Mouse (Mus musculus): ENCODE results near the gene Clybl. TPM values are rescaled to one million over a fixed set of nuclear protein-coding genes. Genes with fewer than 3 reads are reported as not detected.

The Clybl gene
- total and polyA plus RNA-seq, 3 experiments, result 13.4 to 36.6 TPM; not detected in 1

GRCm38 (mm10) chr14:122150616-122151015 is 30.9 kb upstream of the Clybl start:
- Histone ChIP-seq H3K4me1 (ENCODE audit: control insufficient read depth in 1 of 2, insufficient read depth in 2 of 2, low read length in 2 of 2) (peaks cover 0 to 6% of the 10 kb centered on the region in 2 experiments; a peak in 2 of 4 replicates), H3K27me3 (ENCODE audit: control insufficient read depth in 1 of 2, insufficient read depth in 2 of 2, low read length in 2 of 2) (no peaks in the 10 kb centered on the region), H3K9me3 (replicated peaks; ENCODE audit: insufficient read depth, low read length) (no peaks in the 10 kb centered on the region), H3K9ac (ENCODE audit: control insufficient read depth, low read depth, low read length, poor library complexity, severe bottlenecking) (no peak overlapping the region), H3K27ac (ENCODE audit: control insufficient read depth, low read depth, low read length) (no peak overlapping the region), H3K4me3 (ENCODE audit: control insufficient read depth in 1 of 2, insufficient read depth in 1 of 2, low read depth in 2 of 2, low read length in 2 of 2) (no peak overlapping the region), H3K36me3 (ENCODE audit: control insufficient read depth in 1 of 2, insufficient read depth in 2 of 2, low read length in 2 of 2) (peaks cover 11 to 31% of the 10 kb centered on the region in 2 experiments), H3K79me2 (ENCODE audit: control insufficient read depth, insufficient read depth, low read length, poor library complexity) (no peaks in the 10 kb centered on the region)
- TF ChIP-seq MAX (IDR thresholded peaks at IDR 0.05; ENCODE audit: low read length), result no peak
- no peak for DNase-seq (ENCODE audit: low read depth, low spot score)

- Histone ChIP-seq H3K36me3 (ENCODE audit: control insufficient read depth in 1 of 2, insufficient read depth in 2 of 2, low read length in 2 of 2) (peaks cover 0 to 20% of the 10 kb centered on the region in 2 experiments; a peak in 2 of 4 replicates), H3K9me3 (replicated peaks; ENCODE audit: insufficient read depth, low read length) (no peaks in the 10 kb centered on the region), H3K27ac (ENCODE audit: control insufficient read depth, low read depth, low read length) (no peak overlapping the region), H3K27me3 (ENCODE audit: control insufficient read depth in 1 of 2, insufficient read depth in 2 of 2, low read length in 2 of 2) (no peaks in the 10 kb centered on the region), H3K9ac (ENCODE audit: control insufficient read depth, low read depth, low read length, poor library complexity, severe bottlenecking) (no peak overlapping the region), H3K79me2 (ENCODE audit: control insufficient read depth, insufficient read depth, low read length, poor library complexity) (no peaks in the 10 kb centered on the region), H3K4me3 (ENCODE audit: control insufficient read depth in 1 of 2, insufficient read depth in 1 of 2, low read depth in 2 of 2, low read length in 2 of 2) (no peak overlapping the region), H3K4me1 (ENCODE audit: control insufficient read depth in 1 of 2, insufficient read depth in 2 of 2, low read length in 2 of 2) (no peaks in the 10 kb centered on the region)
- TF ChIP-seq CTCF (IDR thresholded peaks at IDR 0.05 in 2 of 3, conservative IDR thresholded peaks at IDR 0.05 in 1 of 3; ENCODE audit: control insufficient read depth in 1 of 3, insufficient read depth in 1 of 3, low read depth in 2 of 3, low read length in 3 of 3, poor library complexity in 1 of 3, severe bottlenecking in 1 of 3) (no peak), MAX (IDR thresholded peaks at IDR 0.05; ENCODE audit: low read length) (no peak), MEF2A (IDR thresholded peaks at IDR 0.05; ENCODE audit: extremely low read depth, insufficient replicate concordance, low read depth, low read length, poor library complexity, severe bottlenecking) (no peak), UBTF (IDR thresholded peaks at IDR 0.05; ENCODE audit: borderline replicate concordance, insufficient read depth, low read depth, low read length) (no peak)
- DNase-seq (ENCODE audit: low read depth, low spot score), result no peak
Measured at GRCm38 (mm10) chr14:122157738-122158137, 23.8 kb upstream of the Clybl start.

- no peak for DNase-seq (ENCODE audit: low read depth, low spot score)
- no peak overlapping the region for H3K9ac ChIP-seq (ENCODE audit: control insufficient read depth, low read depth, low read length, poor library complexity, severe bottlenecking)
- H3K9me3 ChIP-seq (replicated peaks; ENCODE audit: insufficient read depth, low read length), result no peaks in the 10 kb centered on the region
- H3K4me3 ChIP-seq (ENCODE audit: control insufficient read depth in 1 of 2, insufficient read depth in 1 of 2, low read depth in 2 of 2, low read length in 2 of 2), result no peak overlapping the region
- H3K79me2 ChIP-seq (ENCODE audit: control insufficient read depth, insufficient read depth, low read length, poor library complexity), result no peaks in the 10 kb centered on the region
- no peaks in the 10 kb centered on the region for H3K4me1 ChIP-seq (ENCODE audit: control insufficient read depth in 1 of 2, insufficient read depth in 2 of 2, low read length in 2 of 2)
- no peak for TF ChIP-seq E2F4 (IDR thresholded peaks at IDR 0.05; ENCODE audit: borderline replicate concordance, low read depth, low read length)
- no peak for TF ChIP-seq KAT2A (conservative IDR thresholded peaks at IDR 0.05; ENCODE audit: low read depth, low read length)
- TF ChIP-seq JUND (IDR thresholded peaks at IDR 0.05; ENCODE audit: low read depth, low read length), result no peak
- TF ChIP-seq NRF1 (IDR thresholded peaks at IDR 0.05; ENCODE audit: insufficient read depth, low read depth, low read length, poor library complexity, severe bottlenecking), result no peak
- TF ChIP-seq ZNF384 (IDR thresholded peaks at IDR 0.05; ENCODE audit: low read depth, low read length), result no peak
- no peak for TF ChIP-seq TBP (IDR thresholded peaks at IDR 0.05; ENCODE audit: low read depth, low read length)
- TF ChIP-seq CHD1 (IDR thresholded peaks at IDR 0.05; ENCODE audit: low read depth, low read length), result no peak
- no peak for TF ChIP-seq UBTF (IDR thresholded peaks at IDR 0.05; ENCODE audit: borderline replicate concordance, insufficient read depth, low read depth, low read length)
- no peak for TF ChIP-seq MXI1 (IDR thresholded peaks at IDR 0.05; ENCODE audit: low read depth, low read length)
- TF ChIP-seq USF1 (IDR thresholded peaks at IDR 0.05; ENCODE audit: low read depth, low read length), result no peak
- TF ChIP-seq POLR2AphosphoS2 (IDR thresholded peaks at IDR 0.05; ENCODE audit: low read length), result no peak
- TF ChIP-seq GATA1 (IDR thresholded peaks at IDR 0.05; ENCODE audit: low read depth, low read length), result no peak
- no peak for TF ChIP-seq EP300 (IDR thresholded peaks at IDR 0.05; ENCODE audit: low read depth in 1 of 2, low read length in 2 of 2)
- no peak for TF ChIP-seq ETS1 (IDR thresholded peaks at IDR 0.05; ENCODE audit: low read depth, low read length)
- TF ChIP-seq NELFE (IDR thresholded peaks at IDR 0.05; ENCODE audit: low read depth, low read length), result no peak
- TF ChIP-seq MEF2A (IDR thresholded peaks at IDR 0.05; ENCODE audit: extremely low read depth, insufficient replicate concordance, low read depth, low read length, poor library complexity, severe bottlenecking), result no peak
- no peak for TF ChIP-seq MYB (IDR thresholded peaks at IDR 0.05; ENCODE audit: low read depth, low read length)
- no peak for TF ChIP-seq POLR2A (IDR thresholded peaks at IDR 0.05; ENCODE audit: control insufficient read depth in 1 of 2, insufficient read depth in 1 of 2, low read depth in 1 of 2, low read length in 2 of 2, poor library complexity in 1 of 2)
- H3K27ac ChIP-seq (ENCODE audit: control insufficient read depth, low read depth, low read length), result no peak overlapping the region
- peaks cover 0 to 13% of the 10 kb centered on the region in 2 experiments; a peak in 2 of 4 replicates for H3K36me3 ChIP-seq (ENCODE audit: control insufficient read depth in 1 of 2, insufficient read depth in 2 of 2, low read length in 2 of 2)
- H3K27me3 ChIP-seq (ENCODE audit: control insufficient read depth in 1 of 2, insufficient read depth in 2 of 2, low read length in 2 of 2), result no peaks in the 10 kb centered on the region
Measured at GRCm38 (mm10) chr14:122160916-122161315, 20.6 kb upstream of the Clybl start.
